Mouse (Mus musculus): ENCODE data around the gene Nrf1. TPM values are rescaled to one million over a fixed set of nuclear protein-coding genes. Genes with fewer than 3 reads are reported as not detected.

Nrf1 gene
- polyA plus RNA-seq, 1 experiment from 2014 or later = 25.2 TPM

DNA sequence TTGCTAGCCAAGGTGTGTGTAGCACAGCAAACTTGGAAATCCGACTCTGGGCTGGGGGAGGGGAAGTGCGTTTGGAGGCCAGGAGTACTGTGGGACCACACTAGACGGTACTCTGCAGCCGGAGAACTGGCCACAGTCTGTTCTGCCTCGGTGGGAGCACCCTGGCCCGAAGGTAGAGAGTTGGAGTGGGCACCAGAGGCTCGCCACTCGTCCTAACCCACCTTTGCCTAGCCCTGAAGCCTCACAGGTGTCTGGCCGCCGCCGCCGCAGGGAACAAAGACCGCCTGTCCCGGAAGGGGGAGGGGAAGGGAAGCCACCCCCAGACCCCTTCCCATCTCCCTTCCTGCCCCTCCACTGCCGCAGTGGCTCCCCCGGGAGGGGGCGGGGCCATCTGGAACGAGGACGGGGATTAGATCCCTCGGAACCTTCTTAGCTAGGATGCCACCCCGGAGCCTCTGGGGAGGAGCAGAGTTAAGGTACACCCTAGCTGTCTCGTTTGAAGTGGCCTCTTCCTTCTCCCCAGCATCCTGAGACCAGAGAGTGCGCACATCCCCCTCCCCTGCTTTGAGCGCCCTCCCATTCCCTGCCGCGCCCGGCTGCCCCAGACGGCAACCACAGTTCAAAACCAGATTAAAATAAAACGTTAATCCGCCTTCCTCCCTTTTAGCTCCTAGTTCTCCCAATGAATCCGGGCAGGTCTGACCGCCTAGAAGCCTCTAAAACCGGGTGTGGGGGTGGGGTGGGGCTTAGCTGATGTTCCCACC is 126.9 kb downstream of the Nrf1 start:
- DNase-seq (ENCODE audit: low read depth, low spot score) (no peak), ATAC-seq (no peak)
- H3K27me3 ChIP-seq = no peaks in the 10 kb centered on the region
- in situ Hi-C loops (cut with MboI; ENCODE audit: low pct_unique_long_range_greater_than_20kb) = no loop called here
- POLR2A ChIA-PET = no interaction called here
- CTCF ChIA-PET = no interaction called here
- no peak for TF ChIP-seq CTCF (IDR thresholded peaks at IDR 0.05)

DNA sequence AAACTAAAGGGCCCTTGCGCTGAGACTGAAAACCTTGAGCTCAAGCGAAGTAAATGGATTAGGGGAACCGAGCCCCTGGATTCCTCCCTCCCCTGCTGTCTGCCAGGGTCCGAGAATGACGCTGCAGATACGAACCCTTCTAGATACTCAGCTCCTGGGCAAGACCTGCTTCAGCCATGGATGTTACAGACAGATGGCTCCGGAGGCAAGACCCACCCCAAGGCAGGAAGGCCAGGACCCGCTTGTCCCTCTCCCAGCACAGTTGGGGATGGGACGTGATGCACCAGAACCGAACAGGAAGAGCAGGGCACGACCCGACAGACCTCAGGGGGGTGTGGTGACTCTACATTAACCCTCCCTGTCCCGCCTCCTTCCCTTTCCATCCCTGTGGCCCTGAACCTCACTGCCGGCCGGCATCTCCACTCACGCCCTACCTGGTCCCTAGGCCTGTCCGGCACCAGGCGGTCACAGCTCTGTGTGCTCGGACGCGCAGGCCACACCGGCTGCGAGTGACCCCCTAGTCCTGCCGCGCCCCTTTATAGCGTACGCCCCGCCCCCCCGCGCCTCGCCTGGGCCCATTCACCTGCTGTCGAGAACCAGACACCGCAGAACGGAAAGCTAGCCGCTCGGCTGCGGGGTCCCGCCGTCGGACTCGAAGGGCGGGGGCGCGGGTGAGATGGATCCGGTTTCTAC is 127.6 kb downstream of the Nrf1 start:
- ChIA-PET CTCF (no interaction called here), POLR2A (interaction anchor here (0.8 kb wide), 1 partner anchor 184 kb away, joined by 3 read pairs; no protein-coding TSS in a partner anchor)
- no peaks in the 10 kb centered on the region for H3K27me3 ChIP-seq
- TF ChIP-seq CTCF (IDR thresholded peaks at IDR 0.05) = no peak
- ATAC-seq = no peak
- DNase-seq (ENCODE audit: low read depth, low spot score) = no peak
- in situ Hi-C loops (cut with MboI; ENCODE audit: low pct_unique_long_range_greater_than_20kb) = no loop called here

DNA sequence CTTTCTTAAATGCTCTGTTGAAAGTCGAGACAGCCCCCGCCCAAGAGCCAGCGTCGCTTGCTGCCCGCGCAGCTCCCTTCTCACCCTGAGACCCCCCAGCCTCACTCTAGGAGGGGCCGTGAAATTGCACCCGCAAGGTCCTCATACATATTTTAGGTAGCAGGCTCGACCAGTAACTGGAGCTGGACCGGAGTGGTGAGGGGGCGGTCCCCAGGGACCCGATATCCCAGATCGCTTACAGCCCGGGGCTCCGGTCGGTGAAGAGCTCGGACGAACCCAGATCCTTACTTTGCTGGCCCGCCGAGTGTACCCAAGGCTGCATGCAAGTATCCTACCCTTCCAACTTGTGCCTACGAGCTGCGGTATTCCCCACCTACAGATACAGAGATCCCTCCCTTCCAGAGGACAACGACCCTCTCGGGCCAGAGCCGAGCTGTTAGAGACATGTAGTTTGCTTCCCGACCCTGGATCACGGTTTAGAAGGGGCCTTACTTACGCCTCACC is 128.2 kb downstream of the Nrf1 start:
- in situ Hi-C loops (cut with MboI; ENCODE audit: low pct_unique_long_range_greater_than_20kb) = no loop called here
- H3K27me3 ChIP-seq = no peaks in the 10 kb centered on the region
- TF ChIP-seq CTCF (IDR thresholded peaks at IDR 0.05) = no peak
- CTCF ChIA-PET = no interaction called here
- ATAC-seq = no peak
- POLR2A ChIA-PET = interaction anchor here (0.8 kb wide), 1 partner anchor 185 kb away, joined by 3 read pairs; no protein-coding TSS in a partner anchor
- DNase-seq (ENCODE audit: low read depth, low spot score) = no peak

DNA sequence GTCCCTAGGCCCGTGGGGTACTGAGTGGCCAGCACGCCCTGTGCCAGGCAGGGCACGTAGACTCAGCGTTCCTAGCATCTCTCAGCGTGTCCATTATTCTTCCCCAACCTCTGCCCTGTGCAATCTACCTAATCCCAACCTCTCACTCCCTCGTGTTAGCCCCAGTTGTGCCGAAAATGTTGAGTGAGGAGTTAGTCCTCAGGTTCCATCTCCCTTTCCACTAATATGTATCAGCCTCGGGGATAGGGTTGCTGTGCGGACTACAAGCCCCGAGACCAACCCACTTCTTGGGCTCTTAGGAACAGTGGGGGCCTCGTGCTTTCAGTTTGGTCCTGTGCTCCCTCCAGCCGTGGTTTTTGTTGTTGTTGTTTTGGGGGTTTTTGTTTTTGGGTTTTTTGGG is 128.7 kb downstream of the Nrf1 start:
- POLR2A ChIA-PET = no interaction called here
- ATAC-seq (no peak), DNase-seq (ENCODE audit: low read depth, low spot score) (no peak)
- in situ Hi-C loops (cut with MboI; ENCODE audit: low pct_unique_long_range_greater_than_20kb) = no loop called here
- TF ChIP-seq CTCF (IDR thresholded peaks at IDR 0.05) = no peak
- H3K27me3 ChIP-seq = no peaks in the 10 kb centered on the region
- CTCF ChIA-PET = no interaction called here

DNA sequence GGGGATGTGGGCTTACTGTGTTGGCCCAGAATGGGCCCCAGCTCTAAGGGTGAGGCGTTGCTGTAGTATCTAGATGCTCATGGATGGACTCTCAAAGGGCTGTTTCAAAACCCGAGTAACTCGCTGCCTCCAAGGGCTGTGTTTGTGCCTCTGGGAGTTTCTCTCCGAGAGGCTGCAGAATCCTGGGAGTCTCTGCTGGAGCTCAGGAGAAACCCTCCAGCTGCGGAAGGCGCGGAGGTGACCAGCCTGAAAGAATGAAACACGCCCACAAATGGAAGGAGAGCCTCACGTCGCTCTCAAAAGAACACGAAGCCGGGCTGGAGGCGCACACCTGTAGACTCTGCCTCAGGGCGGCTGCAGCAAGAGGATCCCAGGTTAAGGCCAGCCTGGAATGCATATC is 129.5 kb downstream of the Nrf1 start:
- DNase-seq (ENCODE audit: low read depth, low spot score) (no peak), ATAC-seq (no peak)
- in situ Hi-C loops (cut with MboI; ENCODE audit: low pct_unique_long_range_greater_than_20kb) = no loop called here
- ChIA-PET CTCF (no interaction called here), POLR2A (no interaction called here)
- no peak for TF ChIP-seq CTCF (IDR thresholded peaks at IDR 0.05)
- no peaks in the 10 kb centered on the region for H3K27me3 ChIP-seq

DNA sequence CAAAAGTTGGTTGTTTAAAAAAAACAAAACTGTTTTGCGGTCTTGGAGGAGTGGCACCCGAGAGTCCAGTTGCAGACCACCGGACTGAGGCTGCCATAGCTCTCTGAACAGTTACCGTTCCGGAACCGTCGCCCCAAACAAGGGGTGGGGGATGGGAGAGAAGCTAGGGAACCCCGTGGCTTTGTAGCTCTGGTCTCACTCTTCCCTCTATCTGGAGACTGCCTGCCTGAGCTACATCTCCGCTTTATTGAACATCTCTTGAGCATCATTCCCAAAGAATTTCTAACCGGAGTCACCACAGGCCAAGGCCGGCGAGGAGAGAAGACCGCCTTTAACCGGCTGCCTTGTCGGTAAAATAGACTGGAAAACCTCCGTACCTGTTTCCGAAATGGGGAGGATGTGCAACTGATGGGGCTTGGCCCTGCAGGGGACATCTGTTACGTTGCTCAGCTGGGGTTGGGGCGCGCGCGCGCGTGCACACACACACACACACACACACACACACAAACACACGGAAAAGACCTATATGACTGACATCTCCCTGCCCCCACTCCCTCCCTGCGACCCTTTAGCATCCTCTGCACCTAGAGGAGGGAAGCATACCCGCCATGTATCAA is 130.3 kb downstream of the Nrf1 start:
- in situ Hi-C loops (cut with MboI; ENCODE audit: low pct_unique_long_range_greater_than_20kb) = no loop called here
- no peak for TF ChIP-seq CTCF (IDR thresholded peaks at IDR 0.05)
- POLR2A ChIA-PET = no interaction called here
- CTCF ChIA-PET = no interaction called here
- no peak for ATAC-seq
- no peaks in the 10 kb centered on the region for H3K27me3 ChIP-seq
- no peak for DNase-seq (ENCODE audit: low read depth, low spot score)

DNA sequence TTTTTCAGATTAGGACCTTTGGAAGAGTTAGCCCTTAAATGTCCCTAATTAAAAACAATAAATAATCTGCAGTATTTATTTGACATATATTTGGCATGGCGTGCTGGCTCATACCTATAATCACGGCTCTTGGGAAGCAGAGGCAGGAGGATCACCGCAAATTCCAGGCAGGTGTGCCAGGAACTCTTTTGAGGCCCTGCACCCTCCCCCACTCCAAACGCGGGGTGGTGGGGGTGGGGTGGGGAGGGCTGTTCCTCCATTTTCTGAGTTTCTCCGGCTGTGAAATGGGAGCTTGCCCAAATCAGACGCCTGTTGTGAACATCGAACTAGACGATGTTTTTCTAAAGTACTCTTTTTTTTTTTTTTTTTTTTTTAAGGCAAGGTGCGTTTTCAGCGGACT is 131.3 kb downstream of the Nrf1 start:
- in situ Hi-C loops (cut with MboI; ENCODE audit: low pct_unique_long_range_greater_than_20kb) = no loop called here
- POLR2A ChIA-PET = interaction anchor here (0.7 kb wide), 1 partner anchor 48 kb away, joined by 3 read pairs; no protein-coding TSS in a partner anchor
- CTCF ChIA-PET = no interaction called here
- DNase-seq (ENCODE audit: low read depth, low spot score) (no peak), ATAC-seq (no peak)
- H3K27me3 ChIP-seq = peaks cover under 1% of the 10 kb centered on the region
- no peak for TF ChIP-seq CTCF (IDR thresholded peaks at IDR 0.05)

DNA sequence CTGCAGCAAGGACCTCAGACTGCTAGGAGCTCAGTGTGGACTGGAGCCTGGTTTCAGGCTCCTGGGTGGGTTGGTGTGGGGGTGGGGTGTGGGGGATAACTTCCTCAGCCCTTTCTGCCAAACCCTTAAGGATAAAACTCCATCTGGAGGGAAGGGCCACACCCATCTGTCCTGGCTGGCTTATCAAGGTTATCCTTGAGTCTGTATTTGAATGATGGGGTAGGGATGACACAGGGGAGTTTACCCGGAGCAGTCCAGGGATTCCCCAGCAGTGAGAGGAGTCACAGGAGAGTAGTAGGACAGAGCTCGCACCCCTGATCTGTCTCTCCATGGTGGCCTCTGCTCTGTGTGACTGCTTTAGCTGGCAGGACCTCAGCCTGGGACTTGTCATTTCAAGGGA is 132.5 kb downstream of the Nrf1 start:
- H3K27me3 ChIP-seq = peaks cover 4% of the 10 kb centered on the region
- in situ Hi-C loops (cut with MboI; ENCODE audit: low pct_unique_long_range_greater_than_20kb) = no loop called here
- DNase-seq (ENCODE audit: low read depth, low spot score) (no peak), ATAC-seq (no peak)
- POLR2A ChIA-PET = no interaction called here
- CTCF ChIA-PET = no interaction called here
- no peak for TF ChIP-seq CTCF (IDR thresholded peaks at IDR 0.05)

DNA sequence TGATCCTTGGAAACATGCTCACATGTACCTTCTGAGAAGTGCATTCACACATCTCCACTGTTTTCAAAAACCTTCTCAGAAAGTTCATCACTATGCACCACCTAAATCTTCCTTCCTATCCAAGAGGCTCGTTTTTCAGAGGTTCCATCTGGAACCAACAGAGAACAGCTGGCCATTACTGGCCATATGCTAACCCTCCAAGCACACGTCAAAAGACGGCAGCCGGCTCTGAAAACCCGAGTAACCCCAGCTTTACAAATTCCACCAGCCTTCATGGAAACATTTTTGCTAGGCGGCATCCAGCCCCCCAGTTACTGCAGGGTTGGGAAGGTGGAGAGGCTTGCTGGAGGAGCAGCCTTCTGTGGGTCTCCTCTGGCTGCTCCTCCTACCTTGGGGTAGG is 134.2 kb downstream of the Nrf1 start:
- POLR2A ChIA-PET = no interaction called here
- DNase-seq (ENCODE audit: low read depth, low spot score) (no peak), ATAC-seq (no peak)
- no peak for TF ChIP-seq CTCF (IDR thresholded peaks at IDR 0.05)
- H3K27me3 ChIP-seq = peaks cover 4% of the 10 kb centered on the region
- in situ Hi-C loops (cut with MboI; ENCODE audit: low pct_unique_long_range_greater_than_20kb) = no loop called here
- CTCF ChIA-PET = no interaction called here

DNA sequence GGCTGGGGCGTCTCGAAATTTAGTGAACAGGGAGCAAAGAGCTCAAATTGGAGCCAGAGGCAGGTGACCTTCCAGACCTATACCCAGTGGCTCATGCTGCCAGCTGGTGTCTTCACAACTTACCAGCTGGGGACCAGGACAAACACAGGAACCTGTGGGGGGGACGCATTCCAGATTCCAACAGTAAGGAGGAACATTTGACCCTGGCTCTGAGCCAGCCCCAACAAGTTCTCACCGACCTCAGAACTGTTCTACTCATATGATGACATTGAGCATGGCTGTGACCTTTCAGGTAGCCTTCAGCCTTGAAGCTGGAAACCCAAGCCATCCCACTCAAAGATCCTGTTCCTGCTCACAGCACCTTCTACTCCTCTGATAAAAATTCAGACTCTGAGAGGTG is 135.8 kb downstream of the Nrf1 start:
- TF ChIP-seq CTCF (IDR thresholded peaks at IDR 0.05) = no peak
- in situ Hi-C loops (cut with MboI; ENCODE audit: low pct_unique_long_range_greater_than_20kb) = no loop called here
- ATAC-seq (no peak), DNase-seq (ENCODE audit: low read depth, low spot score) (no peak)
- H3K27me3 ChIP-seq = peaks cover 4% of the 10 kb centered on the region
- POLR2A ChIA-PET = interaction anchor here (0.6 kb wide), 1 partner anchor 93 kb away, joined by 3 read pairs; no protein-coding TSS in a partner anchor
- CTCF ChIA-PET = interaction anchor here (0.7 kb wide), 1 partner anchor 14 kb away, joined by 5 read pairs; no protein-coding TSS in a partner anchor

DNA sequence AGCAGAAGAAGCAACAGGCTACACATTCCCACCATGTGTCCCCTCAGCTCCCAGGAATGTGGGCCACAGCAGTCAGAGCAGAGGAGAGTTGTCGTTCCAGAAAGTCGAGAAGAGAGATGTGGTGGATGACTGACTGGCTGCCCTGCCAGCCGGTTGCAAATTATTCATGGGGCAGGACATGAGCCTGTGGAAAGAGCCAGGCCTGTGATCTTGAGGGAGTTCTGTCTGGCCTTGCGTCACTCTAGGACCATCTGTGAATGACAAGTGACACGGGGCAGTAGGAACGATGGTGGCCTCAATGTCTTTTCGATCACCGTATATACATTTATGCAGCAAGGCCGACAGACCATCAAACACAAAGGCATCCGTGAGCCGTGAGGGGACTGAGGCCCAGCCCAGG is 147.9 kb downstream of the Nrf1 start:
- ChIA-PET POLR2A (no interaction called here), CTCF (no interaction called here)
- no peaks in the 10 kb centered on the region for H3K27me3 ChIP-seq
- TF ChIP-seq CTCF (IDR thresholded peaks at IDR 0.05) = no peak
- in situ Hi-C loops (cut with MboI; ENCODE audit: low pct_unique_long_range_greater_than_20kb) = no loop called here
- ATAC-seq = no peak
- no peak for DNase-seq (ENCODE audit: low read depth, low spot score)
